Mouse (Mus musculus) embryonic stem cell, embryonic (primary cell): ENCODE data around the gene Tm9sf3.

ENCODE experiments used
- CTCF ChIA-PET, 4 experiments: fragments of 300-600 bp in 2 of 4; fragments of 350-600 bp in 2 of 4; sonication (Branson Sonifier 250); formaldehyde crosslinking; loops; one replicate each; lab custom pipeline; 2022; ENCODE audit warnings: inconsistent platforms in 2 of 4; lab: Charles Lee
- POLR2A ChIA-PET, 4 experiments: fragments of 300-600 bp in 2 of 4; fragments of 350-600 bp in 2 of 4; sonication (Branson Sonifier 250); formaldehyde crosslinking; loops; one replicate each; lab custom pipeline; 2022; ENCODE audit warnings: antibody characterized with exemption in 4 of 4, inconsistent platforms in 1 of 4; lab: Charles Lee

The Tm9sf3 gene

DNA sequence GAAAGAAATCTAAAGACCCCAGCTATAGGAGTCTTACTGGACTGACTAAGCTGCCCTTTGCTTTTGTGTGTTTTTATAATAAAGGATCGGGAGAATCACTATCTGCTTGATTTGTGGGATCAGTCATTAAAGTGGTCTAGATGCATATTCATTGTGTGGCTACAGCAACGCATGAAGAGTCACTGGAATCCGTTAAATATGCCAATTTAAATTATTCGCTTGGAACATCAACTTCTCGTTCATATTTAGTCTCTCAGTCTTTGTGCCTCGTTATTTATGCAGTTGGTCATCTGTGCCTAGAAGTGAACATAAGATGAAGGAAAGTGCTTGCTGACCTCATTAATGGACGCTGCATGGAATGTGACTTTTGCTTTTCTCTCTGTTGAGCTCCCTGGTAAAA lies 7.1 kb upstream of the Tm9sf3 start:
- ChIA-PET CTCF (interaction anchor here in 1 of 4 experiments (0.5 kb wide), 1 partner anchor 41 kb away, joined by 4 read pairs; no protein-coding TSS in a partner anchor), POLR2A (no interaction called here)

DNA sequence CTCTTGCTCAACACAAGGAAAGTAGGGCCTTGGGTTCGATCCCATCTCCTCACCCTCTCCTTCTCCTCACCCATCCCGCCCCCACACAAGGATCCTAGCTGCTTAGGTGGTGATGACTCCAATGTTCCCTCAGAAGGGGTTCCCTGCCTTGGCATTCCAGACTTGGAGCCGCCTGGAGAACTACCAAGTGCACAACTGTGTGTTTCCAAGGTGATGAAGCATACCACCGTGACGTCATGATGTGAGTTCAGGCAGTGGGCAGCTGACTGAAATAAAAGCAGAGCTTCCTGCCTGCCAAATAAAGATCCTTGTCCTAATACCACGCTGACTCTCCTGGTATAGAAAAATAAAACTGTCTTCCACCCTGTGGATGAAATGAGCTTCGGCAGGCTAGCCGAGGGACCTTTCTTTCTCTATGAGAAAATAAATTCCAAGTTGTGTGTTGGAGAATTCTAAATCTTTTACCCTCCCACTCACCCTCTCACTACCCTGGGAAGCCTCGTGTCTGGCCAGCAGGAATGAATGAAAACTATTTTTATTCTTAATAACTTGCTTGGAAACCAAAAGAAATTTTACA lies 6.4 kb upstream of the Tm9sf3 start:
- POLR2A ChIA-PET: interaction anchor here in 1 of 4 experiments (0.5 kb wide), 1 partner anchor 525 kb away, joined by 3 read pairs; no protein-coding TSS in a partner anchor
- CTCF ChIA-PET: interaction anchor here in 1 of 4 experiments (0.5 kb wide), 1 partner anchor 42 kb away, joined by 4 read pairs; no protein-coding TSS in a partner anchor

DNA sequence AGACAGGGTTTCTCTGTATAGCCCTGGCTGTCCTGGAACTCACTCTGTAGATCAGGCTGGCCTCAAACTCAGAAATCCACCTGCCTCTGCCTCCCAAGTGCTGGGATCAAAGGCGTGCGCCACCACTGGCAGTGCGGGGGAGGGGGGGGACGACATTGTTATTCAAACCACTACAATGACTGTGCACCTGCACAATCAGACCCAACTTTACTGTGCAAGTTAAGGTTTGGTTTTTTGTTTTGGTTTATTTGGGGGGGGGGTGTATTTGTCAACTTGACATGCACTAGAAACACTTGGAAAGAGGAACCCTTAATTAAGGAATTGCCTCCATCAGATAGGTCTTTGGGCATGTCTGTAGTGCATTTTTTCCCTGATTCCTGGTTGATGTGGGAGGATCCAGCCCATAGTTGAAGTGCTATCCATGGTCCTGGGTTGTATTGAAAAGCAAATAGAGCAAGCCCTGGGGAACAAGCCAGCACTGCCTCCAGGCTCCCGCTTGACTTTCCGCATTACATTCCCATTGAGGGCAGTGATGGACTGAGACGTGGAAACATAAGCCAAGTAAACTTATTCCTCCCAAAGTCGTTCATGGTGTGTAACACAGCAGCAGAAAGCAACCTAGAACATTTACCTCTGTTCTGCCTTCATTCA lies 2.6 kb upstream of the Tm9sf3 start:
- CTCF ChIA-PET: interaction anchor here in 2 of 4 experiments (0.5 to 0.8 kb wide), 2 partner anchors 146 to 292 kb away, joined by 3 to 4 read pairs; no protein-coding TSS in a partner anchor
- POLR2A ChIA-PET: interaction anchor here in 1 of 4 experiments (0.7 kb wide), 1 partner anchor 175 kb away, joined by 4 read pairs; no protein-coding TSS in a partner anchor

DNA sequence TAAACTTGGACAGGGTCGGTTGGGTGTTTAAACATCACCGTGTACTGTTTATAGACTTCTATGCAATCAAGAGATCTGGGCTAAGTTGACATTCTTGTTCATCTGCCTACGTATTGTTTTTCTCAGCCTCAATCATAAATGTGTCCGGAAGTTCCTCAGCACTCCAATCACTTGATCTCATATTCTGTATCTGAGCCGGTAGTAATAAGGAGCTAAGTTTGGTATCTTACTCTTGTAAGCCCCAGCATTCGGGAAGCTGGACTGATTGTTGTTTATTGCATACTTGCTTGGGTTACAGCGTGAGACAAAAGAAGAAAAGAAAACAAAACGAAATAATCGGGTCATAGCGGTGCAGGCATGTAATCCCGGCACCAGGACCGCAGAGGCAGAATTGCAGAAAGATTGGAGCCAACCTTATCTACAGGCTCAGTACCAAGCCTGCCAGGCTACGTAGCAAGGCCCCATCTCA lies 568 bp upstream of the Tm9sf3 start:
- ChIA-PET POLR2A (interaction anchor here in 2 of 4 experiments (0.7 to 1.3 kb wide), 6 partner anchors 14 to 537 kb away, joined by 3 to 5 read pairs (median 3); partner anchors contain the start of gene Arhgap19 (in 1 of the 2)), CTCF (interaction anchor here in 1 of 4 experiments (1.3 kb wide), 1 partner anchor 248 kb away, joined by 5 read pairs; no protein-coding TSS in a partner anchor)

DNA sequence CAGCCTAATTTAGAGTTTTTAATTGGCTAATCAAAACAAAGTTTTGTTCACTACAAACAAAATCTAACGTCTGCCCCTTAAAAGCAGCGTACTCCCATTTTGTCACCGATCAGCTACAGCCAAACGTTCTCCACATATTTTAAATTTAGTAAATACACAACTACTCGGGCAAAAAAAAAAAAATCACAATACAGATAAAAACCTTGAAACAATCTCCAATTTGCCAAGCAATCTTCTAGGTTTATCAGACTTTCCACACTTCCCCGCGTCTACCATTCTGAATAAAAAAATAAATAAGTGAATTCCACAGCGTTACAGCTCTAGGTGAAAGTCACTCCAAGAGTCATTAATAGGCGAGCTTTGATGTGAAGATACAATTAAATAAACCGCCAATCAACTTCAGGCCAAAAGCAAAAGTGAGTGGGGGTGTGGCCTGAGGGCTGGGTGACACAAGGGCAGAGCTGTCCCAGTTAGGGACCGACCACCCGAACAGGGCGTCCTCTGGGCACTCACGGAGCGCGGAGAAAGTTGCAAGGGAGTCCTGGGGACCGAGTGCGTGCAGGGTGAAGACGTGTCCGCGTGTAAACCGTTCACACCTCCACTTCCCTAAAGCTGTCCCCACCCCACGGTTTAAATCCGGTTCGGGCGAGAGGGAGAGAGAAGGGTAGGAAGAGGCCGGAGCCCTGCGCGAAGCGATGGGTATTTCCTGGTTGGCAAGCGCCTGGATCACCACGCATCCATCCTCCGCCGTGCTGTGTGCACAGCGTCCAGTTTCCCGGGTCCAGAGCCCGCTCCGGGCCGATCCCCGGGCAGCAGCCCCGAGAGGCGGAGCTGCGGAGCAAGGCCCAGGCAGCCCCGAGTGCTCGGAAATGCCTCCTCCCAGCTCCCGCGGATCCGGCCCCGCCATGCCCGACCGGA lies 826 bp downstream of the Tm9sf3 start:
- ChIA-PET POLR2A (interaction anchor here in 3 of 4 experiments (0.5 to 2.2 kb wide), 8 partner anchors 13 to 539 kb away, joined by 3 to 13 read pairs (median 4); partner anchors contain the start of gene Arhgap19 (in 1 of the 3)), CTCF (interaction anchor here in 2 of 4 experiments (0.6 to 1.2 kb wide), 6 partner anchors 19 to 190 kb away, joined by 3 read pairs; no protein-coding TSS in a partner anchor)

DNA sequence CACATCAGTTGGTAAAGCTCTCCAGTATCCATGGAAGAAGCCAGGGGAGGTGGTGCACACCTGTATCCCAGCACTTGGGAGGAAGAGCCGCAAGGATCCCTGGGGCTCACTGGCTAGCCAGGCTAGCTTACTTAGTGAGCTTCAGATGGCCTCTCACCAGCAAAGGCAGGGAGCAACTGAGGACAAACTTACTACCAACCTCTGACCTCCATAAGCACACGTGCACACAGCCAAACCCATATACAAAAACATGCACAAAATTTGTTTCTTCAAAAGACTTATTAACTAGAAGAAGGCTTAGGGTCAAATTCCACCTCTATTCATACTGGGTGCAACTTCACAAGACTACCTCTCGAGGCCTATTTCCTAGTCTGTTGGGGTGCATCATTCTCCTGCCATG lies 3.1 kb downstream of the Tm9sf3 start:
- CTCF ChIA-PET: no interaction called here
- POLR2A ChIA-PET: no interaction called here

DNA sequence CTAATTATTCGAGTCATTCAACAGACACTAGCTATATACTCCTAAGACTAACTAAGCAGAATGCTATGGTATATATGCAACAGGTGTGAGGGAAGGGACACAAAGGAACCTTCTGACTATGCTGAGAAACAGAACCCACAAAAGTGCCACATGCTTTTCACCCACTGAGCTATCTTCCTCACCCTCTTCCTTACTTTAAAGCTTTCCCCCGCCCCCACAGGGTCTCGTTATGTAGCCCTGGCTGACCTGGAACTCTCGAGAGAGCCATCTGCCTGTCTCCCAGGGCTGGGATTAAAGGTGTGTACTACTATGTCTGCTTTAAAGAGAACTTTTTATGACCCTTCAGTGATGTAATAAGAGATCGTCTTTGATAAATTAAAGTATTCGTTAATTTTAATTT lies 4.5 kb downstream of the Tm9sf3 start:
- ChIA-PET POLR2A (interaction anchor here in 2 of 4 experiments (1.0 to 2.3 kb wide), 3 partner anchors 9 to 172 kb away, joined by 3 to 7 read pairs (median 3); no protein-coding TSS in a partner anchor), CTCF (interaction anchor here in 3 of 4 experiments (0.6 to 1.3 kb wide), 10 partner anchors 15 to 397 kb away, joined by 3 to 5 read pairs (median 4); no protein-coding TSS in a partner anchor)

DNA sequence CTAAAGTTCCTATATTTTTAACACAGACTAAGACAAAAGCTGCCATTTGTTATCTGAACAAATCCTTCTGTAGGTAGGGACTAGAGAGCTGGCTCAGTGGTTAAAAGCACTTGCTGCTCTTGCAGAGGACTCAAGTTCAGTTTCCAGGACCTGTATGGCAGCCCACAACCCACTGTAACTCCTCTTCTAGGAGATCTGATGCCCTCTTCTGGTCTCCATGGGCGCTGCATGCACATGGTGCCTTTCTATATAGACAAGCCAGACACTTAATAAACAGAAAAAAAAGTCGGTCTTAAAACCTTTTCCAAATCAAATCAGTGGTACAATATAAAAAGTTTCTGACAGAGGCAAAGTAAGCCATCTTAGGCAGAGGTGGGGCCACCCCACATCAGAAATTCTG lies 5.1 kb downstream of the Tm9sf3 start:
- ChIA-PET POLR2A (interaction anchor here in 2 of 4 experiments (1.0 to 2.3 kb wide), 3 partner anchors 9 to 171 kb away, joined by 3 to 7 read pairs (median 3); no protein-coding TSS in a partner anchor), CTCF (interaction anchor here in 3 of 4 experiments (0.6 to 1.7 kb wide), 9 partner anchors 14 to 397 kb away, joined by 3 to 8 read pairs (median 4); no protein-coding TSS in a partner anchor)

DNA sequence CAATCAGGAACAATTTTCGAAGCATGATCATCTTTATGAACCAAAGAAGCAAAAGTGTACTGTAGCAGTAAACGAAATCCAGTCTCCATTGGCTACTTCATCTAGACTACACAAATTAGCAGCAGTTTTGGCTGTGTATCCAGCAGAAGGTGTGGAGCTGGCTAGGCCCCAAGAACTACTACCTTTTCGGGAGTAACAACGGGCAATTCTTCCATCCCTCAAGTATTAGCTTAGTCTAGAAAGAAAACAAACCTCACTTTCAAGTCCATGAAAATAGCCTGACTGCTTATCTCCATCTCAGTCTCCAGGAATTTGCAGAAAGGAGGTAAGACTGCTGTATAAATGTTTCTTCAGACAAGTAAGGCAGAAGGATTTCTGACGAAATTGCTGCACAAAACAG lies 9.2 kb downstream of the Tm9sf3 start:
- CTCF ChIA-PET: interaction anchor here in 2 of 4 experiments (0.6 to 0.7 kb wide), 3 partner anchors 181 to 826 kb away, joined by 4 to 9 read pairs (median 5); no protein-coding TSS in a partner anchor
- POLR2A ChIA-PET: interaction anchor here in 1 of 4 experiments (0.6 kb wide), 1 partner anchor 197 kb away, joined by 3 read pairs; no protein-coding TSS in a partner anchor

DNA sequence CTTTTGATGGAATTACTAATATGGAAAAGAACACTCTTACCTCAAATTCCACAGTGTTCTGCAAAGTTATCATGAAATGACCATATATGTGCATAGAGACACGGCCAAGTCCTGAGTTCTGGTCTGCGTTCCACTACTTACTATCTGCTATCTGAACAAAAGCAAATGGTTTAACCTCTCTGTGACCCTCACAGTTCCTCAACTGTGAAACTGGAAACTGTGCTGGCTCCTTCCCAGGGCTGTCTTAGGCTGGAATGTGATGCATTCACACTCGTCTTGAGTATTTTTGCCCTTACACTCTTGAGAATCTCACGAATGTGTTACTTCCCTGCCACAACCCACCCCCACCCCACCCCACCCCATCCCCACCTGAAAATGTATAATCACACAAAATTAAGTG lies 14.8 kb downstream of the Tm9sf3 start:
- ChIA-PET CTCF (interaction anchor here in 2 of 4 experiments (0.7 kb wide), 2 partner anchors 234 to 416 kb away, joined by 3 read pairs; no protein-coding TSS in a partner anchor), POLR2A (interaction anchor here in 2 of 4 experiments (2.2 to 3.3 kb wide), 2 partner anchors 10 to 14 kb away, joined by 7 to 13 read pairs; partner anchors contain the start of gene Tm9sf3 (in 1 of the 2))

DNA sequence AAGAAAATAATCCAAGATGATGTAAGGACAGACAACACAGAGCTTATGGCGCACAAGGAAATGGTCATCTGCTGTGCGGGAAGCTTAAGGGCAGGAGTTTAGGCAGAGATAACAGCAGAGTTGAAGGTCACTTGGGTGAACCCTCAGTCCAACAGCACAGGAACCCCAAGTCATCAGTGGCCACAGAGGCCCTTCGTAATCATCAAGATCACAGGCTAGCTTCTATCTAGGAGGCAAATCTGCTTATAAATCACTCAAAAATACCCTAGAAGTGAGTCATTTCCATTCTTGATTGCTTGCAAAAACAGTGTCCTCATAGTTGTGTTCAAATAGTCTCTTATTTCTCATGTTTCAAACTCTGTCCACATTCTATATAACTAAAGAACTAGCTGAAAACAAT lies 15.5 kb downstream of the Tm9sf3 start:
- POLR2A ChIA-PET: interaction anchor here in 1 of 4 experiments (3.3 kb wide), 1 partner anchor 14 kb away, joined by 13 read pairs; the partner anchor contains the start of gene Tm9sf3

DNA sequence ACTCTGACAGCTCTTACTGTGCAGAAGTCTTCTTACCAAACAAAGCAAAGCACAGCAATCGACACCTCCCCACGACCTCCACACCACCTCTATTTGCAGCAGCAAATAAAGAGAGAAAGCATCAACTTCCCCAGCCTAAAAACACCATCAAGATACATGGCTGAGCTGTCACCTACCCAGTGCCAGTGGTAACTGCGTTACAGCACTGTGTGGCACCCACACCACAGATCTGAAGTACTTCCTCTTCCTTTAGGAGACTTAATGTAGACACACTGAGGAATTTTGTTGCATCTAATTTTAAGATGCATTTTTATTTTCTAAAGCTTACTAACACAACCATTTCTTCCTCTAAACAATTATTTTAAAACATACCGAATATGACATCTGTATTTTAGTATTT lies 17.5 kb downstream of the Tm9sf3 start:
- ChIA-PET CTCF (interaction anchor here in 1 of 4 experiments (0.6 kb wide), 1 partner anchor 1016 kb away, joined by 3 read pairs; no protein-coding TSS in a partner anchor), POLR2A (no interaction called here)

More for the DNA sequence above, 15.5 kb downstream of the Tm9sf3 start:
- CTCF ChIA-PET: interaction anchor here in 1 of 4 experiments (0.8 kb wide), 1 partner anchor 232 kb away, joined by 3 read pairs; no protein-coding TSS in a partner anchor

DNA sequence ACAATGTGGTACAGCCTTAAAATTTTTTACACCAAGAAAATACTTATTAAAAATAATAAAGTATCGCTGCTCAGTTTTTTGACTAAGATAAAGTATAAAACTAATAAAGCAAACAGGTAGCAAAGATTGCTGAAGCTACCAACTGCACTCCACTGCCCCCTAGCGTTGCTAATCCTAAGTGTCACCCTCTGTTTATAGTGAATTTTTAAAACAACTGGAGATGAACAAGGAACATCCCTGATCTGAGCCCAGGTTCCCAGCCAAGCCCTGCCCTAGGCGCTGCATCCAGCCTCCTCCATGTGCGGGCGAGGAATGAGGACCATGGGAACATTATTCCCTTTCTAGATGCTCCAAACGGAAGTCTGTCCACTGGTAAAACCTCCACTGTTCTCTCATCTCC lies 19.2 kb downstream of the Tm9sf3 start:
- POLR2A ChIA-PET: interaction anchor here in 1 of 4 experiments (0.7 kb wide), 1 partner anchor 682 kb away, joined by 3 read pairs; no protein-coding TSS in a partner anchor
- CTCF ChIA-PET: interaction anchor here (0.5 to 1.2 kb wide), 17 partner anchors 8 to 438 kb away, joined by 3 to 7 read pairs (median 3); partner anchors contain the start of gene Tll2 (in 1 of the 4)

DNA sequence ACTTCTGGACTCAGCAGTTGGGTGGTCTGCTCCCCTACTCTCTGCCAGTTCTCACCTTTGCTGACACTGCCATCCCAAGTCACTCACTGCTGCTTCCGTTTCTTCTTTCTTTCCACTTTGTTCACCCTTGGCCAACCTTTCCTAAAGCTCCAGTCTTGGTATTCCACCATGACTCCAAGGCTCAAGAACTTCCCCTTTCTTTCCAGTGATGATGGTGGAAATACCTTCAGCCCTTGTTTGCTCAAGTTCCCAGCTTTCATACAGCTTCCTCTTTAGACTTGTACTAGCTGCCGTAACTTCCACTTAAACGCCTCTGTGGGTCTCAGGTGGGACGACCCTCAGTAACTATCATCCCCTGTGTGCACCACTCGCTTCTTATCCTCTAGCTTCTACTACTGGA lies 21.8 kb downstream of the Tm9sf3 start:
- CTCF ChIA-PET: interaction anchor here in 1 of 4 experiments (1.1 to 1.2 kb wide), 2 partner anchors 17 to 153 kb away, joined by 3 read pairs; no protein-coding TSS in a partner anchor
- POLR2A ChIA-PET: no interaction called here

DNA sequence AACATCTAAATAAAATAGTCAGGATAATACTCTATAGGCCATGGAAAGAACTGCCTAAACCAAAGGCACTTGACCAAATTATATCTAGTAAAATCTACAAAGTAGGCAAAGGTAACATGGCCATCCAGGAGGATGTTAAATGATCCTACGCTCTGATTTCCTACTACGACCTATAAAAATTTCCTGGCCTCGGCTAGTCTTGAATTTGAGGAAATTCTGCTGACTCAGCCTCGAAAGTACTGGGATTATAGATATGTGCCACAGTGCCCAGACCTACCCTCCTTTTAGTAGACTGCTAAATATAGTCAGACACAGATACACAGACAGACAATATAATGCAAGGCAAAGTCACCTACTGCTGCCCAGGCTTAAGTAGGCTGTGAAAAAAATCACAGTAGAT lies 30.1 kb downstream of the Tm9sf3 start:
- ChIA-PET POLR2A (no interaction called here), CTCF (interaction anchor here in 1 of 4 experiments (1.1 kb wide), 1 partner anchor 128 kb away, joined by 3 read pairs; no protein-coding TSS in a partner anchor)

DNA sequence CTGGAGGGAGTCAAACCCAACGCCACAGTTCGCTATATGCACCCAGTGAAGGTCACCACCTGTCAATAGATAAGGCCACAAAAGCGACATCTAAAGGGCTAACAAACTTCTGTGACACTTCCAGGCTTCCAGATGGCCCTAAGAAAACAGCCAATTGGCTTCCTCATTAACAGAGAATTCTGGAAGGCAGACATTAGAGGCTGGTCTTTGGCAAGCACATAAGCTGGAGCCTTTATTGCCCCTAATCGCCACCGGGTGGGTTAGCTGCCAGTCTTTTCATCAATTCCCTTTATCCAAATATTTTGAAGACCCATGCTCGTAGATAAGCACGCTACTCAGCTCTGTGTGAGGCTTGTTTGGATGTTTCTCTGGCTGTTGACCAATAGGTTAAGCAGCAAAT lies 55.5 kb downstream of the Tm9sf3 start:
- POLR2A ChIA-PET: interaction anchor here in 1 of 4 experiments (1.3 kb wide), 1 partner anchor 17 kb away, joined by 4 read pairs; no protein-coding TSS in a partner anchor
- CTCF ChIA-PET: interaction anchor here in 2 of 4 experiments (0.6 kb wide), 2 partner anchors 122 to 1690 kb away, joined by 3 to 5 read pairs; no protein-coding TSS in a partner anchor
